In genomic region chr13:93094204-93094935, GRCm38 (mm10) we compare ENCODE assay signal across 10 mouse cellular contexts. TPM values are rescaled to one million over a fixed set of nuclear protein-coding genes. Genes with fewer than 3 reads are reported as not detected.
DNase-seq lines count a peak whose midpoint lies in the region; ATAC-seq lines count a peak whose summit lies in the region.
"Had no signal": no experiment of that assay in that cellular context is flagged by ENCODE, and none has a peak within 500 bp of the region (broad histone marks: within the 10 kb centered on the region; RNA-seq: fewer than 3 reads in every experiment).

No protein-coding gene starts in this region.

- no peaks in the 10 kb centered on the region for H3K4me1 ChIP-seq in forebrain, embryonic 15.5 days
- no peaks in the 10 kb centered on the region for H3K4me1 ChIP-seq in embryonic facial prominence, embryonic 10.5 days

- WGBS in forebrain, embryonic 15.5 days, result 80% methylated on average over 10 of the region's 10 CpGs
- 86% methylated on average over 10 of the region's 10 CpGs for WGBS in embryonic facial prominence, embryonic 10.5 days

- H3K27me3 ChIP-seq in forebrain, embryonic 15.5 days, result no peaks in the 10 kb centered on the region
- no peaks in the 10 kb centered on the region for H3K27me3 ChIP-seq in embryonic facial prominence, embryonic 10.5 days (replicated peaks; ENCODE audit: low read depth, poor library complexity, severe bottlenecking)

- peak; percentile 15 for DNase-seq in adrenal gland, postnatal 14 days
- no peak for DNase-seq in adrenal gland, adult 8-10 months
- DNase-seq in left cerebral cortex, postnatal 4 days, result peak; percentile 17
- no peak for DNase-seq in left cerebral cortex, adult 8-10 months (ENCODE audit: low spot score in 2 of 2)
- DNase-seq in cerebellum, postnatal 10 days, result peak; percentile 68 to 71
- peak; percentile 65 for DNase-seq in telencephalon, adult 2 months (ENCODE audit: low read depth, low spot score)
- no peak for DNase-seq in embryonic facial prominence, embryonic 10.5 days (ENCODE audit: low spot score)
- DNase-seq: adrenal gland, postnatal 25 days had no signal

- H3K9me3 ChIP-seq in forebrain, embryonic 15.5 days, result no peaks in the 10 kb centered on the region
- no peaks in the 10 kb centered on the region for H3K9me3 ChIP-seq in embryonic facial prominence, embryonic 10.5 days

- no peak for ATAC-seq in forebrain, embryonic 15.5 days (replicated peaks)

- no peak overlapping the region for H3K27ac ChIP-seq in forebrain, embryonic 15.5 days (replicated peaks)
- H3K27ac ChIP-seq in embryonic facial prominence, embryonic 10.5 days (replicated peaks), result no peak overlapping the region
- H3K27ac ChIP-seq: stomach, postnatal 0 days had no signal

- H3K4me3 ChIP-seq in forebrain, embryonic 15.5 days, result no peak overlapping the region
- H3K4me3 ChIP-seq in embryonic facial prominence, embryonic 10.5 days, result no peak overlapping the region

- H3K4me2 ChIP-seq in forebrain, embryonic 15.5 days (replicated peaks), result no peak overlapping the region

- intact Hi-C loops in left cerebral cortex, postnatal 4 days (cut with DNase I), result no loop called here

- H3K36me3 ChIP-seq in forebrain, embryonic 15.5 days, result no peaks in the 10 kb centered on the region
- no peaks in the 10 kb centered on the region for H3K36me3 ChIP-seq in embryonic facial prominence, embryonic 10.5 days (replicated peaks)

- no peak overlapping the region for H3K9ac ChIP-seq in forebrain, embryonic 15.5 days (replicated peaks)

RNA-seq across cellular contexts. Expression of gene Cmya5, which starts 50.2 kb away (rescaled TPM):
- 0.44 and 0.56 TPM in 2 replicates for total RNA-seq in adrenal gland, postnatal 14 days (2021)
- total RNA-seq in adrenal gland, adult 8-10 months (2022), result under 1 TPM; 0.23 to 0.65 (median 0.43) TPM
- total RNA-seq in left cerebral cortex, postnatal 4 days (2021), result under 1 TPM; 0.81 to 0.88 TPM
- 1 to 10 TPM; 4.7 to 6.2 (median 5.7) TPM for total RNA-seq in left cerebral cortex, adult 8-10 months (2022)
- 0.15 and 0.19 TPM in 2 replicates for polyA plus RNA-seq in forebrain, embryonic 15.5 days (2015; fragmentation: Nextera tagmentation; extraction: Ambion mirVana)
- 0.01 and 0.04 TPM in 2 replicates for polyA plus RNA-seq in embryonic facial prominence, embryonic 10.5 days (2016; fragmentation: Nextera tagmentation; extraction: Ambion mirVana)

Comparison
In these comparisons a context has a peak if more than half of its experiments do, and no peak if none do; other contexts are left out.
1. DNase-seq: peak in adrenal gland, postnatal 14 days (single experiment), left cerebral cortex, postnatal 4 days (single experiment), cerebellum, postnatal 10 days (2 of 2) and telencephalon, adult 2 months (single experiment); none in adrenal gland, adult 8-10 months (single experiment), left cerebral cortex, adult 8-10 months (0 of 2) and embryonic facial prominence, embryonic 10.5 days (single experiment).